Mouse (Mus musculus): ENCODE results near the gene B430306N03Rik.
"Not testable (repeated sequence)": the region's sequence is repeated elsewhere in the genome, so short reads cannot be mapped to it uniquely, and the experiment has no call there.

B430306N03Rik gene

DNA sequence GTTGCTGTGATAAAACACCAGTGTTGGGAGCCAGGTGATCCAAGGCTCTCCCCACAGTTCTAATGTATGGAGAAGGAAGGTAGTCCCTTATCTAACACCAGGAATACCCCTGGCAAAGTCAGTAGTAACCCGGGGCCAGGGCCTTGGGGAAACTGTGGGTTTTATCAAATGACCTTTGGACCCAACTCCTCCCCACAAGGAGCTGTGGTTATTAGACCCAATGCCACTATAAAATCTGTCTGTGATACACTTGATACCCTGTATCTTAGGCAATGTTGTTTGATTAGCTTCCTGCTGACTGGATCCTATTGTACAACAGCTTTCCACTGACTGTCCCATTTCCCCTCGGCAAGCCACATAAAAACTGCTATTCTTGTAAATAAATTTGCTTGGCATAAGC lies 3.8 kb upstream of the B430306N03Rik start:
- DNase-seq (ENCODE audit: low spot score in 2 of 2) = no peak

DNA sequence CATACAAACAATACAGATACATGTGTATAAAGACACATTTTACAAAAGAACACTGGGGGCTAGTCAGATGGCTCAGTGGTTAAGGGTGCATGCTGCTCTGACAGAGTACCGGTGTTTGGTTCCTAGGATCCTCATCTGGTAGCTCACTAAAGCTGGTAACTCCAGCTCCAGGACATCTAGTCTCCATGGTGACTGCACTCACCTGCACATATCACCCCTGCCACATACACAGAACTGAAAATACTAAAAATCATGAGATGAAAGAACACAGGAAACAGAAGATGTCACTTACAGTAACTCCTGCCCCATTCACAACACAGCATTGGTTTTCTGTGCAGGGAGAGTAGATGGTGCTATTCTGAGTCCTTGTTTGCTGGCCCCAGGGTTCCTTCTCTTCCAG lies 2.7 kb downstream of the B430306N03Rik start:
- no peak for DNase-seq (ENCODE audit: low spot score in 2 of 2)

DNA sequence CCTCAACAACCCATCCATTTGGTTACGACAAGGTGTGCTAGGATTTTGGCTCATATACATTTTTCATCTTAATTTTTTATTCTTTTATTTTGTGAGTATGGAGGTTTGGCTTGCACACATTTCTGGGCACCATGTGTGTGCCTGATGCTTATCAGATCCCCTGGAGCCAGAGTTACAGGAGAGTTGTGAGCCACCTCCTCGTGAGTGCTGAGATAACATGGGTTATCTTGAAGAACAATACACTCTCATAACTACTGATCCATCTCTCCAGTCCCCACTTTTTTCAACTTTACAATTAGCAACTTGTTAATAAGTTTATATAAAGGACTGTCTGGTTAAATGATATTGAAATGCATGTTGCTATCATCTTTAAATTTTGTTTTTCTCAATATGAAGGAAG lies 5.3 kb downstream of the B430306N03Rik start:
- no peak for DNase-seq (ENCODE audit: low spot score in 2 of 2)

DNA sequence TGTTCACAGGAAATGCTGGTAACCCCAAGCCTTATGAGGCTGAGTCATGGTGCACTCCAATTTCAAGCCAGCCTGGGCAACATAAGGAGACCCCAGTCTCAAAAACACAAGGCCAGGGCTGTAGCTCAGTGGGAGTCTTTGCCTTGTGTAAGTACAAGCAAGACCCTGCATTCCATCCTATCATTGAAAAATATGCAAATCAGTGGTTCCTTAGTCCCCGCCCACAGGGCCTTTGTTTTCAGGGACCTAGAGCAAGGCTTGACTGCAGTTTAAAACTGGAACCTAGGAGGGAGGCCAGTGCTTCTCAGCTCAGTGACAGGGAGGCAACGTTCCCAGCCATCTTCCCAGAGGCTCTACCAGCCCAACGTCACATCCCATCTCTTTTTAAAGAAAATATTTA lies 7.3 kb downstream of the B430306N03Rik start:
- no peak for DNase-seq (ENCODE audit: low spot score in 2 of 2)

DNA sequence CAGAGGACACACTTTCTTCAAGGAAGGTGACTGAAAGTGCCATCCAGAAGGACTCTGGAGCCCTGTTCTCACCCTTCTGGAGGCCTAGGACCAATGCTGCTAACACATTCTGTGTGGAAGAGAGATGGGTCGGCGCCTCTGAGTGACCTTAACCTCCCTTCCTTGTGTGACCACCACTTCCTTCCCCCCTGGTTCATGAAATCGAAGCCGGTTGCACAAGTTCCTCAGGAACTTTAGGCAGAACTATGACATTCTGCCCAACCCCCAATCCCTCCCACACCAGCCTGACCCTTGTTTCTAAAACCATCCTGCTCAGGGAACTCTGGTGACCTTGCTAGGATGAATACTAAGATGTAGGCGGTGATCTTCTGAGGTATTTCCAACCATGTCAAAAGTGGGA lies 8.3 kb downstream of the B430306N03Rik start:
- no peak for DNase-seq (ENCODE audit: low spot score in 2 of 2)

DNA sequence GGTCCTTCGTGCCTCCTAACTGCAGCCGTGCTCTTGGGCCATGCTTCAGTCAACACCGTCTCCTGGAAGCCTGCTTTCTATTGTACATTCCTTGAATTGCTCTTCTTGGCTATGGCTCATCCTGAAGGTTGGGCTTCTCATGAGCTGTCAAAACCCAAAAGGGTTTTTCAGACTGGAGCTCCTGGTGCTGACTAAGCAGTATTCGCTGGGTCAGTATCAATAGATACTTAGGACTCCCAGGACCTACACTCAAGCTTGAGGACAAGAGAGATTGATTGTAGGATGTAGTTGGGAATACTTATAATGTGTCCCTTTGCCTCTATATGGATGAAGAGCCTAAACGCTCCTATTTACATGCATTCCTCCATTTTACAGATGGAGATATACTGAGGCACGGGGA lies 9.2 kb downstream of the B430306N03Rik start:
- no peak for DNase-seq (ENCODE audit: low spot score in 2 of 2)

DNA sequence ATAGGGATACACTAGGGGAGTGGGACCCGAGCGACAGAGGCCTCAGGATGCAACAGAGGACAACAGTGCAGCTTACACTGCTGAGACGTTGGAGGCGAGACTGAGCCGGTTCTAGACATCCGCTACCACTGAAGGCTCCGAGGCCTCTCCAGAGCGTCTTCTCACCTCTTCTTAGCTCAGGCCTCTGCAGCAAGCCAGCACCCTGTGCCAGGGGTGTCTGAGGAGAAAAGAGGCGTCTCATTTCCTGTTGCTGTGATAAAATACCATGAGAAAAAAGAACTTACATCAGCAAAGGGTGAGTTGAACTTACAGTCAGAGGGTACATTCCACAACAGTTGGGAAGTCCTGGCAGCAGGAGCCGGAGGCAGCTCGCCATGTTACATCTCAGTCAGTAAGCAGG lies 9.7 kb downstream of the B430306N03Rik start:
- DNase-seq (ENCODE audit: low spot score in 2 of 2) = no peak

DNA sequence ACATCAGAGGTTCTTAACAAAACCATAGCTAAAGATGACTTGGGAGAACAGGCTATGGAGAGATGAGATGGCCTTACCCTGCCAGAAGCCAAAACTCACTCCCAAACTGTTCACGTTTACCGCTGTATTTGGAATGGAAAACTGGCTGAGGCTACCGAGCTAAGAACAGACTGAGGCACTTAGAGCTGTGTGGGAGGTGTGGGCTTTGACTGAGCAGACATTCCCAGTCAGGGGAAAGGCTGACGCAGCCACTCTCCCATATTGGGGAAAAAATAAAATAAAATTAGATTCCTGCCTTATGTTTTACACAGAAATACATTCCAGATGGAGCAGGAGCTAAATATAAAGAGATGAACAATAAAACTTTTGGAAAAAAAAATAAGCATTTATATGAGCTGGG lies 10.7 kb downstream of the B430306N03Rik start:
- no peak for DNase-seq (ENCODE audit: low spot score in 2 of 2)

DNA sequence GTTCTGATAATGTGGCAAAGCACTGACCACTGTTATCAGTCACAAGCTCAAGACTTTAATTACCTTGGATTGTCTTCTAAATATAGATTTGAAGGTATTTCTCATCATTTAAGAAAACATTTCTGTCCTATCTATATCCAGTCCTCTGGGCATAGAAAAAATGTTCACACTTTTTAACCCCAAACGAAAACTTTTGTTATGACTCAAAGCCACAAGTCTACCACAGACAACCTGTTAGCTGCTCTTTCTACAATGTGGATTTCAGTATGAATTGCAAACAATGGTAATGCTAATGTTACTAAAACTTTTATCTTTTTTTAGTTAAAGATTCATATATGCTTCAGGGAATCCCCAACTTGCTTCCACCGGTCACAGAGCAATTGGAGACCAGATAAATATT lies 16.6 kb downstream of the B430306N03Rik start:
- DNase-seq (ENCODE audit: low spot score in 2 of 2) = no peak

DNA sequence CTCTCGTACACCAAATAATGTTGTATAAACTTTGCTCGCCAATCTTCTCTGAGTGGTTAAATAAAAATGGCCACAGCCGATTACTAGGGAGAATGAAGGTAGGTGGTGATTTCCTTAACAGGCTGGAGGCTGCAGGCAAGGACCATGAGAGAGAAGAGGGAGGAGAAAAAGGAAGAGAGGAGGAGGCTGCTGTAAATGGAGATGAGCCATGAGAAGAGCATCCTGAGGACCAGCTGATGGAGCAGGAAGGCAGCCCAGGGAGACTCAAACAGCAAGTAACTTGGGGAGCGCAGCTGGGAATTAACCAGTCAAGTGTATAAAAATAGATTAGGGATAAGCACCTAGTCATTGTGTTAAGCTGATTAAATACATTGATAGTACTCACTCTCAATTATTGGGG lies 18.2 kb downstream of the B430306N03Rik start:
- no peak for DNase-seq (ENCODE audit: low spot score in 2 of 2)

DNA sequence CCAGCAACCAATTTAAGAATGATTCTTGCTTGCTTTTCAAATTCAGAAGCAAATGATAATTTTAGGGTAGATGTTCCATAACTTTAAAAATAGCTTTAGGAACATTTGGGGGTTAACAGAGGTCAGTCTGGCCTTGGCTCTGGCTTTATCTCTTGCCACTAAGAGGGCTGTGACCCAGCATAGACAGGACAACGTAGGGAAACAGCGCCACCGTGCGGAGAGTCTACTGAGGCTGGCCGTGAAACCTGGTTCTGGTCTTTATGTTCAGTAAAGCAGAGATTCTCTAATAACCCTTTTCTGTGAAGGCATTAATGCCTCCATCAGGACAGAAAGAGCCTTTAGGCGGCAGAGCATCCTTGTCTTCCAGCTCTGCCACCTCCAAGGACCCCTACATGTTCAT lies 20.9 kb downstream of the B430306N03Rik start:
- DNase-seq (ENCODE audit: low spot score in 2 of 2) = peak; percentile 48 to 89

DNA sequence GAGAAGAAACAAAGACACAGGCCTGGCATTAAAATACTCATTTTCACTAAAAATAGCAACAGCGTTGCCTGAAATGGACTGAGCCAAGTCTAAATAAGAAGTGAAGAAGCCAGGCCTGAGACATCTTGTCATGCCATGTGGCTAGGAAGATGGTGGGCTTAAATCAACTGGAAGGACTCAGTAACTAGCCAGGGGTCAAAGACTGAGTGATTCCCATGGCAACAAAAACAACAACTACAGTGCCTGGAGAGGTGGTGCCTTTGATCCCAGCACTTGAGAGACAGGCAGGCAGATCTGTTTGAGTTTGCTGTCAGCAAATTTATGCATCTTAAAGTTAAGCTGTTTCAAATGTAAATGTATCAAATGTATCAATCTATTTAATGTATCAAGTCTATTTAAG lies 24.3 kb downstream of the B430306N03Rik start:
- DNase-seq (ENCODE audit: low spot score in 2 of 2) = no peak

DNA sequence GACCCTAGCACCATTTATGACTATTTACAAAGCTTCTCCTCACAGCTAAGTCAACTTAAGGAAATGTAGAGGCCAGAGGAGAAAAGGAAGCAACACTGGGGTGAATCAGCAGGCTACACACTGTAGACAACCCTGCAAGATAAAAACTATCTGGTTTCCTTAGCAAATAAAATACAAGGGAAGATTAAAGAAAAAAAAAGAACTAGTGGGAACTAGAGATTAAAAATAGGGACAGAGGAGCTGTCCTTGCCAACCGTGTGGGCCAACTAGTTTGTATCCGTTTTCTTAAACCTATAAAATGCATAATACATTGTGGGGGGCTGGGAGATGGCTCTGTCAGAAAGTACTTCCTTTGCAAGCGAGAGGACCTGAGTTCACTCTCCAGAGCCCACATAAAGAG lies 26.0 kb downstream of the B430306N03Rik start:
- no peak for DNase-seq (ENCODE audit: low spot score in 2 of 2)

DNA sequence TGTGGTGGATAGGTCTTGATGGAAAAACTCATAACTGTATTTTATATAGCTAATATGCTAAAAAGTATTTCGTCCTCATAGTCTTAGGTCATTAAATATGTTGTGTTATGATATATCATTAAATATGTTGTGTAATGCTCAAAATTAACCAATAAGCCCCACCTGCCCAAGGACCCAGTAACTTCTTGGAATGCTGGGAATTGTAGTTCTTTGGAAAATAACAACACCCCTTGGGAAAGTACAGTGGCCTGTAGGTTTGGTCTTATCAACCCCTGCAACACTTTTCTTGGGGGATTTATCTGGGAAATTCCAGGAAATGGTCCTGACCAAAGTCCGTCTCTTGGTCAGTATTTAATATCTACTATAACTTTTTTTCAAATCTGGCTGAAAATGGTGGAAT lies 27.1 kb downstream of the B430306N03Rik start:
- no peak for DNase-seq (ENCODE audit: low spot score in 2 of 2)

DNA sequence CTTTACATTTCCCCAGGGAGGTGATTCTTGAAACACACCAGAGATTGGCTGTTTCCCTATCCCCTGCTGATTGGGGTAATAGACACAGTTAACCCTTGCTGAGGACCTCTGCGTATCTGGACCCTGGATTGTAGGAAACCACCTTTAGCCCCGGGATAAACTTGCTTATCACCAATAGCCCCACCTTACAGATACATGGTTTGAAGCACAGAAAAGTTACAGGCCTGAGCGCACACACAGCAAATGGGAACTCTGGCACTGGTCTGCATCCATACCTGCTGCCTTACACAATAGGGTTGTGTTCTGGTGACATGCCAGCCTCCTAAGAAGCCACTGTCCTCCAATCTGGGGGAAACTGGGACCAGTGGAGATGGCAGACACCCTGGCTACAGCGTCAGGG lies 29.9 kb downstream of the B430306N03Rik start:
- DNase-seq (ENCODE audit: low spot score in 2 of 2) = no peak

DNA sequence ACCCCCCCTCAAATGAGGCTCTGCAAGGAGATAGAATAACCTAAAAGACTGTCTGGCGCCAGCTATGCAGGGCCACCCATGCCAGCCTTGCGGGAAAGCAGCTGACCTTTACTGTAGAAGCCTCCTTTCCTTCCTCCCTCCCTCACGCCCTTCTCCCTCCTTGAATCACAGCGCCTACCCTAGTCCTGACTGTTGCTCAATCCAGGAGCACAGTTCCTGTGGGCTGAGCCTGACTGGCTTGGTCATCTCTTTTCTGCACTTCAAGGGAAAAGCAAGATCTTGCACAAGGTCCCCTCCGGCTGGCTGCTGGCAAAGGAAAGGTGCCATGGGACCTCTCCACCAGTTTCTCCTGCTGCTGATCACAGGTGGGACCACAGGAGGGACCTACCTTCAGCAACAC lies 30.3 kb downstream of the B430306N03Rik start, which contains the start of gene Trem2:
Gene Trem2, plus strand, starts transcription at position 171 of the 400 bp plus-strand sequence.
- no peak for DNase-seq (ENCODE audit: low spot score in 2 of 2)

DNA sequence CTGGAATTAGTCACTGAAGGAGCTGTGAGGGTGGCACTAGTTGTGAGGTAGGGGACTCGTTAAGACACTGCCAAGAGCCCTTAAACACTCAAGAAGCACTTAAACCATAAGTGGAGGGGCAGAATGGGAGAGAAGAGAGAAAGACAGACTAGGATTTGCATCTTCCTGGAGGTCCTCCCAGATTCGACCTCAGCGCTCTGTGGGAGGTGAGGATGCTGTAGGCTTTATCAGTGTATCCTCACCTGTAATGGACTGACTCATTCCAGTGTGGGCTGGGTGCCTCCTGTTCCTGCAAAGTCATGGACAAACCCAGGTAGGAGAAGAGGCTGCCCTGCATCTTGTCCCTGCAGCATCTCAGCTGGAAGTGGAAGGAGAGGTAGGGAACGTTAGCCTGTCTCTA lies 30.9 kb downstream of the B430306N03Rik start:
- no peak for DNase-seq (ENCODE audit: low spot score in 2 of 2)

DNA sequence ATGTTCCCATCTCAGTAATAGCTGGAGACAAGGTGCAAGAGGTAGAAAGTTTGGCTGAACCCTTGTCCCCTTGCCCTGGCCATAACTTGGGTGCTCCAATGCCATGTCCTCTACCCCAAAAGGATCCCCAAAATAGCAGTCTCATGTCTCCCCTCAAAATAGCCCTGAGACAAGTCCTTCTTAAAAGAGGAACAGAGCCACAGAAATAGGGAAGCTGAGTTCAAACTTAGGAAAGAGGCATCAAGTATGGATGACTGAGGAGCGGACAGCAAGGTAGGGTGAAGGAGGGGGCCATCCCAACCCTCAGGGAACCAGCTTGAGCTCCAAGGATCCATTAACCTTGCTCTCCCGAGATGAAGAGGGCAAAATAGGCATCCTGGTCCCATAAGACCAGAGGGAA lies 31.3 kb downstream of the B430306N03Rik start:
- DNase-seq (ENCODE audit: low spot score in 2 of 2) = no peak

DNA sequence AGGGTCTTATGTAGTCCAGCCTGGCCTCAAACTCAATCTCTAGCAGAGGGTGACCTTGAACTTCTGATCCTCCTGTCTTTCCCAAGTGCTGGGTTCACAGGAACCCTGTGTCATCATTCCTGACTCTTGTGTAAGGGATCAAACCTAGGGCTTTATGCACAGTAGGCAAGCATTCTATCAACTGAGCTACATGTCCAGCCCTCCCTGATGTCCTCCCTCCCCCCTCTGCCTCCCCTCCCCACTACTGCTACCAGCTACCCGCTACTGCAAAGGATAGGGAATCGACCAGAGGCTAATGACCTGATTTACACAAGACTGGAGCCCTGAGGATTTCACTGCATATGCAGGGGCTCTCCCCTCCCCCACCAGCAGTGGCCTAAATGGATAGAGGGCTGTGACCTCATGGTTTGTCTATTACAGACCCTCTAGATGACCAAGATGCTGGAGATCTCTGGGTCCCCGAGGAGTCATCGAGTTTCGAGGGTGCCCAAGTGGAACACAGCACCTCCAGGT lies 34.8 kb downstream of the B430306N03Rik start:
- DNase-seq (ENCODE audit: low spot score in 2 of 2) = no peak

DNA sequence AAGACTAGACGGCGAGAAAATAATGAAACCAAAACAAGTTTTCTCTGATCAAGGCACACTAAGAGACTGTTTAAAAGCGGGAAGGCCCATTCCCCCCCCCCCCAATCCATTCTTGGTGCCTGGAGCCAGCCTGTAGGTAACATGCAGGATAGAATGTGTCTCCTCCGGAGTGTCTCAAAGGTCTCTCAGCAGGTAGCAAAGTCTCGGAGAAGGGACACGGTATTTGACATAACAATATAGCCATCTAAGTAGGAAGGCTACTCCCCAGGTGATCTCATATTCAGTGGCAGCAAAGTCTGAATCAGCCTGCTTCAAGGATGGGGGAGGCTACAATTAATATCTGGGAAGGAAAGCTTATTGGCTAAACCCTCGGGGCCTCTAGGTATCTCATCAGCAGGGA lies 37.0 kb downstream of the B430306N03Rik start:
- not testable (repeated sequence) for DNase-seq (ENCODE audit: low spot score in 2 of 2)

DNA sequence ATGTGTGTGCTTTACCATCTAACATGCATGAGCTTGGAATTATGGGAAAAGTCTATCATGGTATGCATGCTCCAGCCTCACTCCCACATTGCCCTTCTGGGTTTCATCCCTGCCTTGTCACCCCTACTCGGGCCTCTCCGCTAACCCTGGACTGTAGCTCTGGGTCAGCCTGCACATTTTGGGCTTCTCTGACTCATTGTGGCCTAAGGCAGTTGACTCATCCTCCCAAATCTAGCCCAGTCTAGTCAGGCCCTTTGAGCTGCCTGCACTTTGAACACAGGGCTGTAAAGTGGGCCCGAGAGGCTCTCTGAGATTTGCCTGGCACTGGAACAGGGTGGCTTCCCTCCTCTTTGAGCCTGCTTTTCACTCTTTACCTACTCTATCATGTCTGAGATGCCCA lies 39.9 kb downstream of the B430306N03Rik start:
- DNase-seq (ENCODE audit: low spot score in 2 of 2) = no peak

DNA sequence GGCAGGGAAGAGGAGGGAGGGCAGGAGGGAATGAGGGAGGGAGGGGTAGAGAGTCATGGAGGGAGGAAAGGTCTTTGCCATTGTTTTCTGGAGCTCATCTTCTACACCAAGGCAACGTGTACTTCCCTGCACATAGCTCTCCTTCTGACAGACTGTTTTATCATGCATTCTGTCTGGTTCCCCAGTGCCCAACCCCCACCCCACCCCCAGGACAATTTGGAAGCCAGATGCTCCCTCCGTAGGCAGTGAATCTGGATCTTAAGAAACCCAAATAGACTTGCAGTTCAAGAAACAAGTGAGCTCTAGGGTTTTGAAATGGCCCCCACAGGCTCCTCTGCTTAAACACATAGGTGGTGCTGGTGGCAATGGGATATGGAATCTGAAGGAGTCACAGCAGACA lies 42.0 kb downstream of the B430306N03Rik start:
- no peak for DNase-seq (ENCODE audit: low spot score in 2 of 2)

DNA sequence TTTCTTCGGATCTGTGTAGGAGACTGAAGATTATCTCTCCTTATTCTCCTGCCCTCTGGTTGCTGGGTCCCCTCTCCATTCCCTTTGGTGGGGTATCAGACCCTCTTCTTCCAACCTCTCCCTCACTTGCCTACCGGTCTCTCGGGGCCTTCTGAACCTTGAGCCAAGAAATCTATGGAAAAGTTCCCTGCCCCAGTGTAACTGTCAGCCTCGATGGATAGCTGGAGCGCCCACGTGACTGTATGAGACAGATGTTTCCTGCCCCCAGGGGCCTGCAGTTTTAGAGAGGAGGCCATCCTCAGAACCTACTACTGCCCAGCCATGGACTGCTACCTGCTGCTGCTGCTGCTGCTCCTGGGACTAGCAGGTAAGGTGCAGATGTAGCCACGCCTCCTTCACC lies 43.7 kb downstream of the B430306N03Rik start, which contains the start of gene Treml1:
Gene Treml1, plus strand, starts transcription at position 301 of the 400 bp plus-strand sequence.
- no peak for DNase-seq (ENCODE audit: low spot score in 2 of 2)

DNA sequence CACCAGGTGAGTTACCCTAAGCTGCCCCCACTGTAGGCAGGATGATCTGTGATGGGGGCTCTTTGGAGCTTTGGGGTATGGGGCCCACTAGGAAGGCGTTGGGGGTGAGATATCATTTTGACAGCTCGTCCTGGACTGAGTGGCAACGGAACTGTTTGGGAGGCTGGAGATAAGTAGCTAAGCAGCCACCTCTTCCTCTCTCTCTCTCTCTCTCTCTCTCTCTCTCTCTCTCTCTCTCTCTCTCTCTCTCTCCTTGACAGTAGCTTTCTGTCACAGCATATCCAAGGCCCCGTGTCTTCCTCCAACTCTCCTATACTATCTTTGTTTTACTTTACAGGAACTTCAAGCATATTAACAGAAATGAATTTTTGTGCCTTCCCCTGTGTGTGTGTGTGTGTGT lies 44.5 kb downstream of the B430306N03Rik start:
- DNase-seq (ENCODE audit: low spot score in 2 of 2) = no peak

All from thymus, postnatal 10 days (tissue).